Mouse (Mus musculus): ENCODE data around the gene Tnni2. TPM values are rescaled to one million over a fixed set of nuclear protein-coding genes. Genes with fewer than 3 reads are reported as not detected.

Gene Tnni2
- polyA plus RNA-seq, 1 experiment = 2.1 TPM

GRCm38 (mm10) chr7:142482256-142482609 is 40.6 kb downstream of the Tnni2 start:
- Histone ChIP-seq H3K27me3 (ENCODE audit: control insufficient read depth, insufficient read depth, low read length, poor library complexity, severe bottlenecking) (no peaks in the 10 kb centered on the region), H3K27ac (ENCODE audit: insufficient read depth, low read length) (no peak overlapping the region), H3K9me3 (replicated peaks; ENCODE audit: control insufficient read depth, insufficient read depth, low read length, poor library complexity, severe bottlenecking) (no peaks in the 10 kb centered on the region), H3K9ac (ENCODE audit: low read depth, poor library complexity, severe bottlenecking) (peak overlapping the region; percentile 48), H3K36me3 (ENCODE audit: control insufficient read depth, insufficient read depth, low read length, poor library complexity, severe bottlenecking) (no peaks in the 10 kb centered on the region), H3K4me1 (ENCODE audit: control insufficient read depth, insufficient read depth, low read length) (no peaks in the 10 kb centered on the region), H3K4me3 (ENCODE audit: low read depth, low read length) (no peak overlapping the region)
- no peak for TF ChIP-seq CTCF (IDR thresholded peaks at IDR 0.05; ENCODE audit: low read depth, low read length)

- Histone ChIP-seq H3K4me1 (ENCODE audit: control insufficient read depth, insufficient read depth, low read length) (no peaks in the 10 kb centered on the region), H3K27me3 (ENCODE audit: control insufficient read depth, insufficient read depth, low read length, poor library complexity, severe bottlenecking) (no peaks in the 10 kb centered on the region), H3K27ac (ENCODE audit: insufficient read depth, low read length) (no peak overlapping the region), H3K9me3 (replicated peaks; ENCODE audit: control insufficient read depth, insufficient read depth, low read length, poor library complexity, severe bottlenecking) (no peaks in the 10 kb centered on the region), H3K4me3 (ENCODE audit: low read depth, low read length) (no peak overlapping the region), H3K9ac (ENCODE audit: low read depth, poor library complexity, severe bottlenecking) (no peak overlapping the region), H3K36me3 (ENCODE audit: control insufficient read depth, insufficient read depth, low read length, poor library complexity, severe bottlenecking) (no peaks in the 10 kb centered on the region)
- TF ChIP-seq POLR2A (IDR thresholded peaks at IDR 0.05; ENCODE audit: insufficient read depth, low read length) = no peak
- TF ChIP-seq CTCF (IDR thresholded peaks at IDR 0.05; ENCODE audit: low read depth, low read length) = no peak
- TF ChIP-seq EP300 (IDR thresholded peaks at IDR 0.05; ENCODE audit: insufficient read depth, low read depth, low read length) = no peak
Observed at GRCm38 (mm10) chr7:142483136-142483535, 41.5 kb downstream of the Tnni2 start.

- H3K4me1 ChIP-seq (ENCODE audit: control insufficient read depth, insufficient read depth, low read length) = no peaks in the 10 kb centered on the region
- no peak for TF ChIP-seq POLR2A (IDR thresholded peaks at IDR 0.05; ENCODE audit: insufficient read depth, low read length)
- TF ChIP-seq EP300 (IDR thresholded peaks at IDR 0.05; ENCODE audit: insufficient read depth, low read depth, low read length) = no peak
- no peak for TF ChIP-seq CTCF (IDR thresholded peaks at IDR 0.05; ENCODE audit: low read depth, low read length)
- no peak overlapping the region for H3K27ac ChIP-seq (ENCODE audit: insufficient read depth, low read length)
- H3K9ac ChIP-seq (ENCODE audit: low read depth, poor library complexity, severe bottlenecking) = no peak overlapping the region
- H3K27me3 ChIP-seq (ENCODE audit: control insufficient read depth, insufficient read depth, low read length, poor library complexity, severe bottlenecking) = no peaks in the 10 kb centered on the region
- H3K36me3 ChIP-seq (ENCODE audit: control insufficient read depth, insufficient read depth, low read length, poor library complexity, severe bottlenecking) = no peaks in the 10 kb centered on the region
- H3K9me3 ChIP-seq (replicated peaks; ENCODE audit: control insufficient read depth, insufficient read depth, low read length, poor library complexity, severe bottlenecking) = no peaks in the 10 kb centered on the region
- H3K4me3 ChIP-seq (ENCODE audit: low read depth, low read length) = no peak overlapping the region
Observed at GRCm38 (mm10) chr7:142484780-142485179, 43.2 kb downstream of the Tnni2 start.

- no peaks in the 10 kb centered on the region for H3K27me3 ChIP-seq (ENCODE audit: control insufficient read depth, insufficient read depth, low read length, poor library complexity, severe bottlenecking)
- no peak overlapping the region for H3K4me3 ChIP-seq (ENCODE audit: low read depth, low read length)
- no peak for TF ChIP-seq CTCF (IDR thresholded peaks at IDR 0.05; ENCODE audit: low read depth, low read length)
- TF ChIP-seq POLR2A (IDR thresholded peaks at IDR 0.05; ENCODE audit: insufficient read depth, low read length) = no peak
- no peak for TF ChIP-seq EP300 (IDR thresholded peaks at IDR 0.05; ENCODE audit: insufficient read depth, low read depth, low read length)
- H3K9ac ChIP-seq (ENCODE audit: low read depth, poor library complexity, severe bottlenecking) = no peak overlapping the region
- no peaks in the 10 kb centered on the region for H3K9me3 ChIP-seq (replicated peaks; ENCODE audit: control insufficient read depth, insufficient read depth, low read length, poor library complexity, severe bottlenecking)
- H3K36me3 ChIP-seq (ENCODE audit: control insufficient read depth, insufficient read depth, low read length, poor library complexity, severe bottlenecking) = no peaks in the 10 kb centered on the region
- H3K27ac ChIP-seq (ENCODE audit: insufficient read depth, low read length) = no peak overlapping the region
- H3K4me1 ChIP-seq (ENCODE audit: control insufficient read depth, insufficient read depth, low read length) = no peaks in the 10 kb centered on the region
Observed at GRCm38 (mm10) chr7:142486751-142487162, 45.1 kb downstream of the Tnni2 start.

- H3K4me3 ChIP-seq (ENCODE audit: low read depth, low read length) = no peak overlapping the region
- H3K4me1 ChIP-seq (ENCODE audit: control insufficient read depth, insufficient read depth, low read length) = no peaks in the 10 kb centered on the region
- H3K9me3 ChIP-seq (replicated peaks; ENCODE audit: control insufficient read depth, insufficient read depth, low read length, poor library complexity, severe bottlenecking) = no peaks in the 10 kb centered on the region
- no peak overlapping the region for H3K27ac ChIP-seq (ENCODE audit: insufficient read depth, low read length)
- TF ChIP-seq POLR2A (IDR thresholded peaks at IDR 0.05; ENCODE audit: insufficient read depth, low read length) (no peak), CTCF (IDR thresholded peaks at IDR 0.05; ENCODE audit: low read depth, low read length) (peak; percentile 61), EP300 (IDR thresholded peaks at IDR 0.05; ENCODE audit: insufficient read depth, low read depth, low read length) (no peak)
- H3K36me3 ChIP-seq (ENCODE audit: control insufficient read depth, insufficient read depth, low read length, poor library complexity, severe bottlenecking) = no peaks in the 10 kb centered on the region
- no peaks in the 10 kb centered on the region for H3K27me3 ChIP-seq (ENCODE audit: control insufficient read depth, insufficient read depth, low read length, poor library complexity, severe bottlenecking)
- H3K9ac ChIP-seq (ENCODE audit: low read depth, poor library complexity, severe bottlenecking) = no peak overlapping the region
Observed at GRCm38 (mm10) chr7:142487341-142487859, 45.8 kb downstream of the Tnni2 start.

GRCm38 (mm10) chr7:142488053-142488452 is 46.4 kb downstream of the Tnni2 start:
- TF ChIP-seq POLR2A (IDR thresholded peaks at IDR 0.05; ENCODE audit: insufficient read depth, low read length) = no peak
- no peak for TF ChIP-seq CTCF (IDR thresholded peaks at IDR 0.05; ENCODE audit: low read depth, low read length)
- TF ChIP-seq EP300 (IDR thresholded peaks at IDR 0.05; ENCODE audit: insufficient read depth, low read depth, low read length) = no peak
- no peaks in the 10 kb centered on the region for H3K27me3 ChIP-seq (ENCODE audit: control insufficient read depth, insufficient read depth, low read length, poor library complexity, severe bottlenecking)
- no peaks in the 10 kb centered on the region for H3K36me3 ChIP-seq (ENCODE audit: control insufficient read depth, insufficient read depth, low read length, poor library complexity, severe bottlenecking)
- no peaks in the 10 kb centered on the region for H3K4me1 ChIP-seq (ENCODE audit: control insufficient read depth, insufficient read depth, low read length)
- H3K27ac ChIP-seq (ENCODE audit: insufficient read depth, low read length) = no peak overlapping the region
- H3K9ac ChIP-seq (ENCODE audit: low read depth, poor library complexity, severe bottlenecking) = no peak overlapping the region
- H3K9me3 ChIP-seq (replicated peaks; ENCODE audit: control insufficient read depth, insufficient read depth, low read length, poor library complexity, severe bottlenecking) = no peaks in the 10 kb centered on the region
- H3K4me3 ChIP-seq (ENCODE audit: low read depth, low read length) = no peak overlapping the region

Data from ES-Bruce4 (cell line).